Mouse (Mus musculus): Measurements from ENCODE around the gene Foxi3.

Gene Foxi3

GRCm38 (mm10) chr6:70986683-70987082 lies 30.4 kb downstream of the Foxi3 start:
- DNase-seq (ENCODE audit: low read depth, low spot score): no peak

- DNase-seq (ENCODE audit: low read depth, low spot score): no peak
Measured at GRCm38 (mm10) chr6:70996123-70996723, 39.9 kb downstream of the Foxi3 start.

GRCm38 (mm10) chr6:71002656-71003055 lies 46.3 kb downstream of the Foxi3 start:
- no peak for DNase-seq (ENCODE audit: low read depth, low spot score)

GRCm38 (mm10) chr6:71004161-71004560 lies 47.8 kb downstream of the Foxi3 start:
- no peak for DNase-seq (ENCODE audit: low read depth, low spot score)

Data from brain, embryonic 18.5 days (tissue).